Mouse (Mus musculus): ENCODE measurements around the gene Acsbg2.
A peak's percentile ranks its signal among the peaks of the same experiment; 100 is the strongest.

Gene Acsbg2

DNA sequence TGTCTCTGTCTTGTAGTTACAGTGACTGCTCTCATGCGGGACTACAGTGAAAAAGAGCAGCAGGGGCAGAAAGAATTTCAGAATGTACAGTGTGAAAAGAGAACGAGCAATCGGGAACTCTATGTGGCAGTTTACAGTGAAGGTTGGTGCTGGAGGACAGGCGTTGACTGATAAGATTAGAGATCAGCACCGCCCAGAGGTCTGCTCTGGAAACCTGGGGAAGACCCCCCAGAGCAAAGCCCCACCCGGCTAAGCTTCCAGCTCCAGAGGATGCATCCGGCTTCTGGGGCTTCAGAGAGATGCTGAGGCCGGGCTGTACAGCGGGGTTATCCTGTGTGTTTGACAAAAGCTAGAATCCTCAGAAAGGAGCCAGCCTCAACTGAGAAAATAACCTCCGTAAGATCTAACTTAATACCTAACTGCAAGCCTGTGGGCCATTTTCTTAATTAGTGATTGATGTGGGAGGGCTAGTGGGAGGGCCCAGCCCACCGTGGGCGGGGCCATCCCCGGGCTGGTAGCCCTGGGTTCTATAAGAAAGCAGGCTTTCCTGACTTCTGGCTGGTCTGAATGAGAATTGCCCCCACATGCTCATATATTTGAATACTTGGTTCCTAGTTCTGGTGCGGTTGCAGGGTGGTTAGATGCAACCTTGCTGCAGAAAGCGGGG lies 3.8 kb downstream of the Acsbg2 start:
- no peak for DNase-seq

DNA sequence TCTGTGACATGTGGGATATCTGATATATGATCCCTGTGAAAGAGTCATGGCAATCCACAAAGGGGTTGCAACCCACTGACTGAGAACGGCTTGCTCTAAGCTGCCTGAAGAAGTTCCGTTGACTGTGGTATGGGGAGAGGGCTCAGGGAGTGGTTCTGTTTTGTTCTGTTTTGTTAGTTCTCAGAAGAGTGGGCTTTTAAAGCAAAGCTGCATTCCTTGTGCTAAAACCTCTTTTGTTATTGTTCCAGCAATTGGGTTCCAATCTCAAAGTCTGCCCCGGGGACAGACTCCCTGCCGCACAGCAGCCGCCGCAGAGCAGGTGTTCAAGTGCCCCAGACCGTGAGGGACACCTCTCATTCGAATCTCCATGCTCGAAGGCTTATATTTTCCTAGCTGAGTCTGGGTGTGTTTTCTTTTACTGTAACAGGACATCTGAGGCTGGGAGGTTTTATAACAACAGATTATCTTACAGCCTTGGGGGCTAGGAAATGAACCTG lies 4.7 kb downstream of the Acsbg2 start:
- DNase-seq = no peak

DNA sequence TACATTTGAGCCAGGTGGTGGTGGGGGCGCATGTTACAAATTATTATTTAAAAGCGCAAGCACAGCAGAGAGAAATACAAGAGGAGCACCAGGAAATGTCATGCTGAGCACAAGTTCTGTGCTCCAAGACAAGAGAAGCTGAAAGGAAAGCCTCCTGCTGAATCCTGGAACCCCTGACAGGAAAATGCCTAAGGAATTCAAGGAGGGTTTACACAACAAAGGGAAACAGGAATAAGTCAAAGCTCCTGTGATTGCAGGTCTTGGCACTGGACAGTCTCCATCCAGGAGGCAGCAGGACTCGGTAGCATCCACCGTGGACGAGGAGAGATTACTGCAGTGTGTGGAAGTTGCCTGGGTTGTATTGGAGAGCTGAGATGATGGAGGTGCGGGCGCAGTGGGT lies 8.2 kb downstream of the Acsbg2 start:
- no peak for DNase-seq

GRCm38 (mm10) chr17:56861197-56861596 lies 13.1 kb downstream of the Acsbg2 start:
- peak; percentile 19 to 29 for DNase-seq

- no peak for DNase-seq
Observed at GRCm38 (mm10) chr17:56858922-56859321, 15.3 kb downstream of the Acsbg2 start.

GRCm38 (mm10) chr17:56858216-56858615 lies 16.0 kb downstream of the Acsbg2 start:
- DNase-seq = peak; percentile 63 to 69

DNA sequence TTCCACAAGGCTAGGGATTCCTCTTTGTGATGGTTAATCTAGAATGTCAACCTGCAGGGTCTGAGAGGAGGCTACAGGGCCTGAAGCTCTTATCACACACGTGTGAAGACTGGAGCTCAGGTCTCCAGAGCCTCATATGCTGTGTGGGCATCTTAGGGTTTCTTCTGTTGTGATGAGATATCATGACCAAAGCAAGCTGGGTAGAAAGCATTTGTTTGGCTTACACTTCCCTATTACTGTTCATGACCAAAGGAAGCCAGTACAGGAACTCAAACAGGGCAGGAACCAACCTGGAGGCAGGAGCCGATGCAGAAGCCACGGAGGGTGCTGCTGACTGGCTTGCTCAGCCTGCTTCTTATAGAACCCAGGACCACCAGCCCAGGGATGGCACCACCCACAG lies 18.8 kb downstream of the Acsbg2 start:
- DNase-seq = no peak

- no peak for DNase-seq
Observed at GRCm38 (mm10) chr17:56851167-56851566, 23.1 kb downstream of the Acsbg2 start.

GRCm38 (mm10) chr17:56849710-56850109 lies 24.5 kb downstream of the Acsbg2 start:
- no peak for DNase-seq

DNA sequence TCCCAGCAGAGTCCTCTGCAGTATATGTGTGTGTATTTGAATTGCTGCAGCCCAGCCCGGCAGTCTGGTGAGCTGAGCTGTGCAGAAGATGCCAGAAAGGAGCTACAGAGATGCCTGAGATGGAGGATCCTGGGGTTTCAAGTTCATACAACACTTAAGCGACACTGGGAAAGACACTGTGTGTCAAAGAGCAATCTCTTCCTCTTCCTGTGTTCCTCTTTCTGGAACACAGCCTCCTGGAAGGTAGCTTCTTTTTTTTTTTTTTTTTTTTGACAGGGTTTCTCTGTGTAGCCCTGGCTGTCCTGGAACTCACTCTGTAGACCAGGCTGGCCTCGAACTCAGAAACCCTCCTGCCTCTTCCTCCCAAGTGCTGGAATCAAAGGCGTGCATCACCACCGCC lies 25.5 kb downstream of the Acsbg2 start:
- DNase-seq = no peak

DNA sequence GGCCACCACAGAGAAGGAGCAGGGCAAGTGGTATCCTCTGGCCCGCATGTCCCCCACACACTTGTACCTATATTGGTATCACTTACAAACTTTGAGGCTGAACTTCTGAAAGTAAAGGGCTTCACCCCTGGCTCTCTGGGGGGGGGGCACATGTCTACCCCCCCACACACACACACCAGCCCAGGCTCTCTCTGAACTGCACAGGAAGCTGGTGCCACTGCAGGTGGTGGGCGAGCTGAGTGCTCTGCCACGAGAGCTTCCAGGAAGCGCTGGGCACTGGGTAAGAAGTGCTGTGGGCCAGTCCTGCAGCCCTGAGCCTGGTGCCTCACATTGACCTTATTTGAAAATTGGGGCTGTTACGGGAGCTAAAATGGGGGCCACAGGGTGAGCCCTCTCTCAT lies 30.6 kb downstream of the Acsbg2 start:
- DNase-seq = peak; percentile 58 to 77

DNA sequence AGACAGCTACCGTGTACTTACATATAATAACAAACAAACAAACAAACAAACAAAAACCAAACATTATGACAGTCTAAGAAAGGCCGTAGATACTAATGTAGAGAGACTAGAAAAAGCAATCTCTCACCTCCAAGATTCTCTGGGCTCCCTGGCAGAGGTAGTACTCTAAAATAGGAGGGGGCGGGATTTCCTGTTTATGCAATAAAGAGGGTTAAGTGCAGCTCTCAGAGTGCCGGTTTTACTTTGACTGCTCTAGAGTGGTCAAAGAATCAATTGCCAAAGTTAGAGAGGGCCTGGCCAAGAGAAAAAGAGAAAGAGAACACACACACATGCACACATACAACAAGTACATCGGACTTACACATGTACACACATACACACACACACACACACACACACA lies 32.1 kb downstream of the Acsbg2 start:
- DNase-seq = no peak

DNA sequence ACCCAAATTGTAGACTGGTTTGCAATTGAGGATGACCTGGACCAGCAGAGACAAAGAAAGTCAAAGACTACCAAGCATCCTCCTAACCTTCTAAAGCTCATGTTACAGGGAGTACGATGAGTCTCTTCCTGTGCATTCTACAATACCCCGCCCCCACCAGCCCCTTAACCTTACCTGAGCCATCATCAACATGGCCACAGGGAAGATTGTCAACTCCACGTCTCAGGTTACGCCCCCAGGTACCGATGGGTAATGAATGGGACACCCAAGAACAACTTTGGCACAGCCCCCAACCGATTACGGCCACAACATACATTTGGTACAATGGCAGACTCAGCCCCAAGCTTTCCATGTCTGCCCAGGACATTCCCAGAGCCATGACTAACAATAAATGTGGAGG lies 33.7 kb downstream of the Acsbg2 start:
- no peak for DNase-seq

DNA sequence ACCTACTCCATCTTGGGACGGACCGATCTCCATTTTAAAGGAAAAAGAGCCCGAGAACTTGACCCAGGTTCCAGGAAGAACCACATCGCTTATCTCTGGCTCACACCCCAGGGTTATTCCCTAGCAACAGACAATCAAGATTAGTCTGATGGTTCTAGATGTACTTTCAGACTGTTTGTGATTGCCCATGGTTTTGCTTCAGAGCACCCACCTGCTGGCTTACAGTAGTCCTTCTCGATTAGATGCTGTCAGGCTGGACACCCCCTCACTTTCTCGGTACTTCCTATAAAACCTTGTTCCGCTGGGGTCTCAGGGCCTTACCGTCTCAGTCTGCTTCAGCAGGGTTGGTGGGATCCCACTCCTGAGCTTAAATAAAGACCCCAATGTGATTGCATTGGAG lies 37.9 kb downstream of the Acsbg2 start:
- DNase-seq = no peak

- DNase-seq = no peak
Observed at GRCm38 (mm10) chr17:56833381-56833780, 40.9 kb downstream of the Acsbg2 start.

- no peak for DNase-seq
Observed at GRCm38 (mm10) chr17:56832918-56833317, 41.3 kb downstream of the Acsbg2 start.

- DNase-seq = peak; percentile 98 to 99
Observed at GRCm38 (mm10) chr17:56831111-56831816, 43.0 kb downstream of the Acsbg2 start.

GRCm38 (mm10) chr17:56830411-56831110 lies 43.7 kb downstream of the Acsbg2 start, which contains the start of gene Rfx2:
TSS of gene Rfx2 (minus strand) at chr17:56831013.
- DNase-seq = no peak

DNA sequence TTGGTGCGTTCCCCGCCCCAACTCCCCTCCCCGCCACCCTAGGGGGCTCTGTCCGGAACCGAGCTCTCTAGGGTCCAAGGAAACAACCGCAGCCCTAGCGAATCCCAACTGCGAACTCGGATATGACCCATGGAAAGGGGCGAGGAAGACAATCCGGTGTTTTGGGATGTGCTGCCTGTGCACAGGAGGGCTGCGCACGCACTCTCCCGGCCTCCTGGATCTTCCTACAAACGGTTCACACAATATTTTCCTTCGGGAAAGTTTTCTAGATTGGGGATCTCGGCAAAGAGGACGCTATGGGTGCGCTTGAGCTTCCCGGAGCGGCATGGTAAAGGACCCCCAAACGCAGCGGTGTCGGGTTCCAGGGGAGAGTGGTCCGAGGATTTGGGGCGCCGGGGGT lies 44.5 kb downstream of the Acsbg2 start:
- no peak for DNase-seq

DNA sequence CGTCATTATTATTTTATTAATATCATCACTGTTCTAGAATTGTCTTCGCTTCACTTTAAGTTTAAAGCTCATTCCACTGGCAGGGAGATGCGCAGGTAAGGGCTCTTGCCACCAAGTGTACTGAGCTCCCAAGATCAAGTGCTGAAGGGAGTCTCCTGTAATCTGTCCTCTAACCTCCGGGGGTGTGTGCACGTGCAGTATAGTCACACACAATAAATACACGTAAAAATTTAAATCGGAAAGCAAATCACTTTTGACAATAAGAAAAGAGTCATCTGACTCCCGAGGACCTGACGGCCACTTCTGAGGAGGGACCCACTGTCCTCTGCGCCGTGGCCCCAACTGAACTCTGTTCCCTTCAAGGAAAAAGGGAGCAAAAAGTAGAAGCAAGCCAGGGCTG lies 45.1 kb downstream of the Acsbg2 start:
- DNase-seq = no peak

GRCm38 (mm10) chr17:56826718-56827117 lies 47.5 kb downstream of the Acsbg2 start:
- no peak for DNase-seq

DNA sequence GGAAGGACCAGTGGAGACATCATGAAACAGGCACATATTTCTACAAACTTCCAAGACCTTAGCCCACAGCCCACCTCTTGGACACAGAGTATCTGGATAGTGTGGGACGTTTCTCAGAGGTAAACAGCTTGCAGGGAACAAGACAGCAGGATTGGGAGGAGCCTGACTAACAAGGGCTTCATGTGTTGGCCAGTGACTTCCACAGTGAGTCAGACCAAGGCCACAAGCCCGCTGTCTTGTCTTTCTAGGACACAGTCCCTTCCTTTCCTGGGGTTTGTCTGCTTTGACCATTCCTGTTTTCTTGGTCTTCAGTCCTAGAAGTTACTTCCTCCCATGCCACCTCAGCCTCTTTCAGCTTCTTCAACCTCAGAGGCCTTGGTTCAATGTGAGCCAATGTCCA lies 50.9 kb downstream of the Acsbg2 start:
- DNase-seq = no peak

- no peak for DNase-seq
Observed at GRCm38 (mm10) chr17:56822380-56822779, 51.9 kb downstream of the Acsbg2 start.

DNA sequence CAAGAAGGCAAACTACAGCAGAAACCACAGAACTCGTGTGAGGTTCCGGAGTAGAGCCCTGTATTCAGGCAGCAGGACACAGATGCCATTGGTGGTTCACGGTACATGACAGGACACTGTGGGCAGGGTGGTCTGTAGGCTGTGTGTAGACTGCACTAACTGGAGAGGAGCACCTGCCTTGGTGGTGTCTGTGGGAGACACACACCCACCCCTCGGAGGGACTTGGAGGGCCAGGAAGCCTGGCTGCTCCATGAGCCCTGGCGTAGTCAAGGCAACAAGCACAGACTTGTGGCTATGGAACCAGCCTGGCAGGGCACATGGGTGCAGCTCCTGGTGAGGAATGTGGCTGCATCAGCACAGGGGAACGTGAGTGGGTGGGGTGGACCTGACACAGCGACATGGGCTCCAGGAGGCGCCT lies 54.5 kb downstream of the Acsbg2 start:
- DNase-seq = peak; percentile 50 to 64

Data from thymus, postnatal 36 days (tissue).